Mouse (Mus musculus): ENCODE measurements around the gene Ubash3a. TPM values are rescaled to one million over a fixed set of nuclear protein-coding genes. Genes with fewer than 3 reads are reported as not detected.

Gene Ubash3a
- polyA plus RNA-seq, 2 experiments = 0.30 to 0.51 TPM

DNA sequence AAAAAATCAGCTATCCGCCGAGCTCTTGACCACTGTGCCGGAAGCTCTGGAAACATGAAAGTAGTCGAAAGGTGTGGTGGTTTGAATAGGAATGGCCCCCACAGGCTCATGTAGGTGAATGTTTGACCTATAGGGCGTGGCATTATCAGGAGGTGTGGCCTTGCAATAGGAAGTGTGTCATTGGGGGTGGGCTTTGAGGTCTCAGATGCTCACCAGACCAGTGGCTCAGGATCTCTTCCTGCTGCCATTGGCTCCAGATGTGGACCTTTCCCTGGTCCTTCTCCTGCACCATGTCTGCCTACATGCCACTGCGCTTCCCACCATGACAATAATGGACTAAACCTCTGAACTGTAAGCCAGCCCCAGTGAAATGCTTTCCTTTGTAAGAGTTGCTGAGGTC is 4.2 kb downstream of the Ubash3a start:
- WGBS = 87% methylated on average over 6 of the region's 6 CpGs
- Histone ChIP-seq H3K27ac (replicated peaks; ENCODE audit: low read depth, low read length) (no peak overlapping the region), H3K9me3 (ENCODE audit: control insufficient read depth, low read length) (no peaks in the 10 kb centered on the region), H3K27me3 (ENCODE audit: control insufficient read depth, insufficient read depth, low read length) (no peaks in the 10 kb centered on the region), H3K4me1 (ENCODE audit: control insufficient read depth, insufficient read depth, low read length) (no peaks in the 10 kb centered on the region), H3K9ac (ENCODE audit: low read depth, low read length, severe bottlenecking) (no peak overlapping the region), H3K4me2 (replicated peaks; ENCODE audit: low read depth, low read length, severe bottlenecking) (no peak overlapping the region), H3K36me3 (ENCODE audit: control insufficient read depth, insufficient read depth, low read length) (no peaks in the 10 kb centered on the region), H3K4me3 (replicated peaks; ENCODE audit: low read length) (no peak overlapping the region)
- TF ChIP-seq POLR2A (IDR thresholded peaks at IDR 0.05; ENCODE audit: borderline replicate concordance, extremely low read depth, insufficient read depth, insufficient read length) = no peak
- ATAC-seq (ENCODE audit: low FRiP score, low read depth) (no peak), DNase-seq (ENCODE audit: low spot score) (no peak)

DNA sequence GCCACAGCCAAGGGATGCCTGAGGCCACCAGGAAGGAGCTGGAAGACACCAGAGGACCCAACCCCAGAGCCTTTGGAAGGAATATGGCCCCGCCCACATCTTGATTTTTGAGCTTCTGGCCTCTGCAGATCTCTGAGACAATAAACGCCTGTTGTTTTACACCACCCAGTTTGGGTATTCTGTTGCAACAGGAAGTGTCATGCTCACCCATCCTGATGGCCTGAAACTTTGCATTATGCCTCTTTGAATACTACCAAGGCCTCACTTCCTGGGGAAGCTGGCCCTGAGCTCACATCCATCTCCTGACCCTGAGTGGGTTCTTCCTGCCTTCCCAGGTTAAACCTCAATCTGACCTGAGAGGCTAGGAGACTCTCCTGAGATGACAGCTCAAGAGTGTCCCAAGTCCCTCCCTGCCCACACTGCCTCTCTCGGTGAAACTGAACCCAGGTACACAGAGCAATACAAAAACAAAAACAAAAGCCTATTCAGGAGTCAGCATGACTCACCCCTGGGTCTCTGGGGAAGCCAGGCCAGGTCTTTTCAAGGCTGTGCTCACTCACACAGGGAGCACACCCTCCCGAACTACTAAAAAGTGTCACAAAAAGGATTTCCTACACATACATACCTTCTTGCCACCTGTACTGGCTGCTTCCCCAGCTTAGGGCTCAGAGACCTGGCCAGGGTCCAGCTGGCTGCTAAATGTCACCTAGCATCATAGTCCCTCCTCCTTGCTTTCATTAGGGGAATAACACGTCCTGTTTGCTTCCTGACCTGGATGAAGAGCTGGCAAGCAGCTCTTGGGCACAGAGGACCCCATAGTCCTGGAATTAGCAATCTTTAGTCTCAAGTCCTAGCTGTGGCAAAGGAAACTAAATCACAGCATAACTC is 8.6 kb downstream of the Ubash3a start:
- no peaks in the 10 kb centered on the region for H3K4me1 ChIP-seq (ENCODE audit: control insufficient read depth, insufficient read depth, low read length)
- H3K36me3 ChIP-seq (ENCODE audit: control insufficient read depth, insufficient read depth, low read length) = no peaks in the 10 kb centered on the region
- 36% methylated on average over 5 of the region's 5 CpGs for WGBS
- H3K27me3 ChIP-seq (ENCODE audit: control insufficient read depth, insufficient read depth, low read length) = no peaks in the 10 kb centered on the region
- no peak overlapping the region for H3K4me2 ChIP-seq (replicated peaks; ENCODE audit: low read depth, low read length, severe bottlenecking)
- H3K27ac ChIP-seq (replicated peaks; ENCODE audit: low read depth, low read length) = no peak overlapping the region
- no peak overlapping the region for H3K4me3 ChIP-seq (replicated peaks; ENCODE audit: low read length)
- no peak overlapping the region for H3K9ac ChIP-seq (ENCODE audit: low read depth, low read length, severe bottlenecking)
- no peak for TF ChIP-seq POLR2A (IDR thresholded peaks at IDR 0.05; ENCODE audit: borderline replicate concordance, extremely low read depth, insufficient read depth, insufficient read length)
- DNase-seq (ENCODE audit: low spot score) (peak; percentile 3), ATAC-seq (ENCODE audit: low FRiP score, low read depth) (no peak)
- no peaks in the 10 kb centered on the region for H3K9me3 ChIP-seq (ENCODE audit: control insufficient read depth, low read length)

DNA sequence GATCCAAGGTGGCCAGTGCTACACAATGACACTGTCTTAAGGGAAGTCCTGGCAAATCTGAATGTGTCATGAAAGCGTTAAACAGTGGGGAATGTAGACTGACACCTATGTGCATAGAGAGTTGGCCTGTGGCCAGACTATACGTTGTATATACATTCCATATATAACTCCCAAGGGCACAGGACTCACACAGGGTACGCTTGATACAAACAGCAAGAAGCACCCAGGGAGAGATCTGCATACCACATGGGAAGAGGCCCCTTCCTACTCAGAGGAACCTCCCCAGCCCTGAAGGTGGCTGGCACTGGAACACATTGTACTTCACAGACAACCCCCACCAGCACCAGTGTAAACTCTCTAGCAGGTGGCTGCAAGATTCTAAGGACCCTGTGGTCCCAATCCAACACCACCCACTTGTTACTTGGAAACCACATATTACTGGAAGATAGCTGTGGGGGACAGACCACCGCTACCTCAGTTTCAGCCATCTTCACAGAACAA is 15.2 kb downstream of the Ubash3a start:
- no peak for ATAC-seq (ENCODE audit: low FRiP score, low read depth)
- 49% methylated on average over 4 of the region's 4 CpGs for WGBS
- TF ChIP-seq POLR2A (IDR thresholded peaks at IDR 0.05; ENCODE audit: borderline replicate concordance, extremely low read depth, insufficient read depth, insufficient read length) = no peak
- DNase-seq (ENCODE audit: low spot score) = peak; percentile 3
- Histone ChIP-seq H3K36me3 (ENCODE audit: control insufficient read depth, insufficient read depth, low read length) (no peaks in the 10 kb centered on the region), H3K27ac (replicated peaks; ENCODE audit: low read depth, low read length) (no peak overlapping the region), H3K9me3 (ENCODE audit: control insufficient read depth, low read length) (no peaks in the 10 kb centered on the region), H3K4me3 (replicated peaks; ENCODE audit: low read length) (no peak overlapping the region), H3K9ac (ENCODE audit: low read depth, low read length, severe bottlenecking) (no peak overlapping the region), H3K27me3 (ENCODE audit: control insufficient read depth, insufficient read depth, low read length) (no peaks in the 10 kb centered on the region), H3K4me1 (ENCODE audit: control insufficient read depth, insufficient read depth, low read length) (no peaks in the 10 kb centered on the region), H3K4me2 (replicated peaks; ENCODE audit: low read depth, low read length, severe bottlenecking) (no peak overlapping the region)

DNA sequence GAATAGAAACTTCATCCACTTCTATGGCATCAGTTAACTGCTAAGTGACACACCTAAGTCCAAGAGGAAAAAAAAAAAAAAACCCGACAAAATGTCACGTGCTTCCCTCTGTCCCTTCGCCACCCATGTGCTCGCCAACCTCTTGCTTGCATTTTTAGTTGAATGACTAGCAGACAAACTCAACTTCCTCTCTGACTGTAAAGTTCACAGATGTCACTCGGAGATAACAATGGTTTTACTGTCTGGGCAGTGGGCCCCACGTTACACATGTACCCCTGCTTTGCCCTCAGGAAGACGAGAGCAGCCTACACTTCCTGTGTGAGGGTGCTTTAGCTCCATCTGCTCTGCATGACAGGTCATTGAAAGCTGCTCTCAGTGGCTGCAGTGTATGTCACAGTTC is 16.2 kb downstream of the Ubash3a start:
- Histone ChIP-seq H3K27me3 (ENCODE audit: control insufficient read depth, insufficient read depth, low read length) (no peaks in the 10 kb centered on the region), H3K4me2 (replicated peaks; ENCODE audit: low read depth, low read length, severe bottlenecking) (no peak overlapping the region), H3K4me3 (replicated peaks; ENCODE audit: low read length) (no peak overlapping the region), H3K4me1 (ENCODE audit: control insufficient read depth, insufficient read depth, low read length) (no peaks in the 10 kb centered on the region), H3K9me3 (ENCODE audit: control insufficient read depth, low read length) (no peaks in the 10 kb centered on the region), H3K36me3 (ENCODE audit: control insufficient read depth, insufficient read depth, low read length) (no peaks in the 10 kb centered on the region), H3K9ac (ENCODE audit: low read depth, low read length, severe bottlenecking) (no peak overlapping the region), H3K27ac (replicated peaks; ENCODE audit: low read depth, low read length) (no peak overlapping the region)
- TF ChIP-seq POLR2A (IDR thresholded peaks at IDR 0.05; ENCODE audit: borderline replicate concordance, extremely low read depth, insufficient read depth, insufficient read length) = no peak
- ATAC-seq (ENCODE audit: low FRiP score, low read depth) (no peak), DNase-seq (ENCODE audit: low spot score) (no peak)
- WGBS = 75% methylated on average over 7 of the region's 7 CpGs

DNA sequence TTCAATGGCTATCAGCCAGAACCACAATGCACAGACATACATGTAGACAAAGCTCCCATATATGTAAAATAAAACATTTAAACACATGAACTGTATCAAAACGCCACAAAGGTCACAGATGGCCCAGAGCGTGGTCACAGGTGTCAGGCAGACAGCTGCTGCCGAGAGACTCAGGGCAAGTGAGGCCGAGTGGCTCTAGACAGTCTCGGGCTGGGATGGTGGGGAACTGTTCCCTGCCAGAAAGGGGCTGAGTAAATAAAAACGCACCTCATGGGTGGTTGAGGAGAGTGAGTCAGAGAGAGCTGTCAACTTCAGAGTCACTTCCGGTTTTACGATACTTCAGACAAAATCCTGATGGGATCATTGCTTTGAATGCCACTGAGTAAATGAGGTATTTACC is 16.9 kb downstream of the Ubash3a start:
- no peaks in the 10 kb centered on the region for H3K4me1 ChIP-seq (ENCODE audit: control insufficient read depth, insufficient read depth, low read length)
- 71% methylated on average over 8 of the region's 8 CpGs for WGBS
- H3K9ac ChIP-seq (ENCODE audit: low read depth, low read length, severe bottlenecking) = no peak overlapping the region
- H3K4me2 ChIP-seq (replicated peaks; ENCODE audit: low read depth, low read length, severe bottlenecking) = no peak overlapping the region
- no peak for ATAC-seq (ENCODE audit: low FRiP score, low read depth)
- H3K36me3 ChIP-seq (ENCODE audit: control insufficient read depth, insufficient read depth, low read length) = no peaks in the 10 kb centered on the region
- H3K27ac ChIP-seq (replicated peaks; ENCODE audit: low read depth, low read length) = no peak overlapping the region
- no peak for TF ChIP-seq POLR2A (IDR thresholded peaks at IDR 0.05; ENCODE audit: borderline replicate concordance, extremely low read depth, insufficient read depth, insufficient read length)
- no peak overlapping the region for H3K4me3 ChIP-seq (replicated peaks; ENCODE audit: low read length)
- H3K9me3 ChIP-seq (ENCODE audit: control insufficient read depth, low read length) = no peaks in the 10 kb centered on the region
- no peaks in the 10 kb centered on the region for H3K27me3 ChIP-seq (ENCODE audit: control insufficient read depth, insufficient read depth, low read length)
- DNase-seq (ENCODE audit: low spot score) = no peak
